Mouse (Mus musculus): Measurements from ENCODE around the gene Stxbp5l.
A peak's percentile ranks its signal among the peaks of the same experiment; 100 is the strongest.
"Not testable (repeated sequence)": the region's sequence is repeated elsewhere in the genome, so short reads cannot be mapped to it uniquely, and the experiment has no call there.

The Stxbp5l gene

DNA sequence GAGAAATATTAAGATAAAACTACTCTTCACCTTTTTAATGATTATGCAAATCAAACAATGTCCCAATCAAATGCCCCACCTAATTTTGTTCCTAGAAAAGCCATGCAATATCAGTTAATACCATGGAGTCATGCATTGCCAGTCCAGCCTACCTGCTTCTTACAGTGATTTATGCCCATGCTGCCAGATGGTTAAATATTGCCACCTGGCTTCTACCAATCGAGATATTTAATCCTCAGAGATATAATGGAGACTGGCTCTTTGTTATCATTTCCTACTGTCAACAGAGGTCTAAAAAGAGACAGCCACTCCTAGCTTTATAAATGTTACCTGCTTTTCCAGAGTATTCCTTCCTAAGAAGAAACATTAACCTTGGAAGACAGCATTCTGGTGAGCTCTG, 104.6 kb downstream of the Stxbp5l start:
- no peak for DNase-seq (ENCODE audit: low spot score)

GRCm38 (mm10) chr16:37273681-37274080, 111.1 kb downstream of the Stxbp5l start:
- no peak for DNase-seq (ENCODE audit: low spot score)

DNA sequence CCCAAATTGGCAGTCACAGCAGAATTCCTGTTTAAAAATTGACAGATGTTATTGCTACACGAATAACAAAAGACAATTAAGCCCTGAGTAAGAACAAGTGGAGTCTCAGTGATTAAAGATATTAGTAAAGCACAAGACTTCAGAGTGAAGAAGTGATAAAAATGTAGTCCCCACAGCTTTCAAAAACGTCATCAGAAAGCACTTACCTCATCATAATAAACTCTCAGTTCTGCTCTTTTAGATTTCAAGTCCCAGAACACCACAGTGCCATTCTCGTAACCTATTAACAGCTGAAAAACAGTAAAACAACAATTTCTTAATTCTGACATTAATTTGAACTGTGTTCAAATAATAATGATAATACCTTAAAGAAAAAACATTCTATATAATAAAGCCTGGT, 123.1 kb downstream of the Stxbp5l start:
- DNase-seq (ENCODE audit: low spot score) = no peak

DNA sequence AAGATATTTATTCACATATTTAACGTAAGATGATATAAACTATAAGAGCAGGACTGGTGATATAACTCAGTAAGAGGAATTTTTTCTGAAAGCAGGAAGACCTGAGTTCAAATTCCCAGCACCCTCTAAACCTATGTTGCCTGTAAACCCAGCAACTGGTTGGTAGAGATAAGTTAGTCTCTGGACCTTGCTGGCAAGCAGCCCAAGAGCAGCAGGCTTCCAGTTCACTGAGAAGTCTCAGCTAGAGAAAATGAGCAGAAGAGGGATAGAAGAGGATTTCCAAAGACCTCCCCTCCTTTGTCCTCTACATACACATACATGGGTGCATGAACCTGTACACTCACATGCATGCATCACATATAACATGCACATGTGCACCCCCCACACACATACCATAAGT, 165.6 kb downstream of the Stxbp5l start:
- DNase-seq (ENCODE audit: low spot score) = no peak

- DNase-seq (ENCODE audit: low spot score) = no peak
Observed at GRCm38 (mm10) chr16:37208783-37209182, 176.0 kb downstream of the Stxbp5l start.

DNA sequence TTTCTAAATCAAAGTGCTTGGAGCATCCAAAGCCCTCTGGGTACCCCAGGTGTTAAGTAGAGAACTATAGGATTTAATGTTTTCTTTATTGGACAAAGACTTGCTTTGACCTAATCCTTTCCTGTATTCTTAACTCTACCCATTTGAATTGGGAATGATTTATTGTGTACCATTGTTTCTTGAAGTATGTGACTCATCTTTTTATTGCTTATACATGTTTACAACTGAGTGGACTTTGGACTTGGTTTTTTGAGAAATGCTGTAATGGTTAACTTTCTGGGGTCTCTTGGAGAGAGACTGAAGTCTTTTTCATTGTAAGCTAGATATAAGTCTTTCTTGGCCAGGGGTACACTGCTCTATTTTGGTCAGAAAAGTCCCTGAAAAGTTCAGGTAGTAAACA, 190.6 kb downstream of the Stxbp5l start:
- no peak for DNase-seq (ENCODE audit: low spot score)

- DNase-seq (ENCODE audit: low spot score) = not testable (repeated sequence)
Observed at GRCm38 (mm10) chr16:37125190-37125589, 259.6 kb downstream of the Stxbp5l start.

- DNase-seq (ENCODE audit: low spot score) = peak; percentile 78
Observed at GRCm38 (mm10) chr16:37109285-37109684, 275.5 kb downstream of the Stxbp5l start.

GRCm38 (mm10) chr16:37108763-37109162, 276.0 kb downstream of the Stxbp5l start:
- DNase-seq (ENCODE audit: low spot score) = no peak

DNA sequence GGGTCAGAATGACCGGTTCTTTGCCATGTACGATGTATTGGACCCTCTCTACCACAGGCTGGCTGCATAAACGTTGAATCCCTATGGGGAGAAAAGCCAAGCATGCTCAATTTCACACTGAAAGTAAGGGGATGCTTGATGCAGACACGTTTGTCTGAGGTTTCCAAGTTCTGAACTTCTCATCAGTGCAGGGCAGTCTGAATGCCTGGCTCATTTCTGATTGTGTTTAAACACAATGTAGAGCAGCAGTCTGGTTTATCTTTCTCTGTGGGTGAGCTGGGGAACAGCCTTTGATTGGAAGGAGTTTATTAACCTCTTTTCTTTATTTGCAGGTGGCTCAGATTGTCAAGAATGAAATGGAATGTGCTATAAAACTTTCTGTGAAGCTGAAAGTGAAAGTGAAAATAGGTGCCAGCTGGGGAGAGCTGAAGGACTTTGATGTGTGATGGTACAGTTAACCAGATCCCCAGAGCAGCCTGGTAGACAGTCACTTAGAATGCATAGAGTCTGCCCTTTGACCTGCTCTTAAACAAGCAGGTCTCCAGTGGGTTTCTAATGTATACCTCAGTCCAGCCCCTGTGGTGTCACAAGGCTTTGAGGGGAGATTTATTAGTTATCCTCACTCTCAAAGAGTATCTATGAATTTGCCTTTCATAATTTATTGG, 290.5 kb downstream of the Stxbp5l start:
- no peak for DNase-seq (ENCODE audit: low spot score)

DNA sequence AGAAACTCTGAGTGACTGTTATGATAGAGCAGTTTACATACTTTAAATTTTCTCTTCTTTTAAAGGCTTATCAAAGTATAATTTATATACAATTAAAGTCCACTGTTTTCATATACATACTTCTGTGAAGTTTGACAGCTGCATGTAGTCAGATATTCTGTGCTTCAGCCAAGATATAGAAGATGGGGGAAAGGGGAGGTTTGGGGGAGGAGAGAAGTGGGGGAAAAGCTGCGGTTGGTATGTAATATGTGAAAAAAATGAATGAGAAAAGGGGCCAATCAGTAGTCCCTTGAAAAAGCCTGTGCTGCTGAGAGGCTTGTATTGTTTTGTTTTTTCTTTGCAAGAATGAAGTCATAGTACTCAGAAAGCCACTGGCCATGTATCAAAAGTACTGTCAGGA, 295.1 kb downstream of the Stxbp5l start:
- no peak for DNase-seq (ENCODE audit: low spot score)

DNA sequence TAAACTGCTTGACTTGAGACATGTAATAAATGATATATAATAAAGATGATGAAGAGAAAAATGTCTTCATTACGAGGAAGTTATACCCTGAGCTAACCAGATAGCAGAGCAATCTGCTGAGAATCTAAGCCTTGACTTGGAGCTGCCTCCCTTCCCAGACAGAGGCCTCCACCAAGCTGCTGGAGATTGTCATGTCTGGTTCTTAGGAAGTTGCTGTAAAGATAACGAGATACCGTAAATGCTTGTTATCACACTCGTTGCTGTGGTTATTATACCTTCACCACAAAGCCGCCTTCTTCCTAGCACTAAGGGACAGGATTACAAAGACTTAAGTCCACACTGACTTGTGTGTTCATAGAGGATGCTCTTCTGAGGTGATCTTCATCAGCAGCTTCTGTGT, 312.4 kb downstream of the Stxbp5l start:
- no peak for DNase-seq (ENCODE audit: low spot score)
